Mouse (Mus musculus) neural tube, embryonic 12.5 days (tissue): ENCODE results near the gene Exosc5. TPM values are rescaled to one million over a fixed set of nuclear protein-coding genes. Genes with fewer than 3 reads are reported as not detected.

Experiments
- ATAC-seq: fragments of 200-750 bp; cut with Nextera tagmentation; 2 replicates; pipeline ENCODE4 v1.8.0; 2017; ENCODE audit warnings: low read depth, mild to moderate bottlenecking, moderate TSS enrichment, moderate library complexity; ENCODE audit not compliant: low FRiP score
- H3K27ac ChIP-seq: fragments of 300-500 bp; sonication (generic); 2 replicates; pipeline ENCODE4 v1.5.1; 2016
- H3K27me3 ChIP-seq: fragments of 300-500 bp; sonication (generic); replicated peaks from 2 replicates; pipeline ENCODE4 v1.6.1; 2016; ENCODE audit warnings: mild to moderate bottlenecking
- H3K36me3 ChIP-seq: fragments of 300-500 bp; sonication (generic); 2 replicates; pipeline ENCODE4 v1.6.1; 2016; ENCODE audit warnings: mild to moderate bottlenecking
- H3K4me1 ChIP-seq: fragments of 300-500 bp; sonication (generic); 2 replicates; pipeline ENCODE4 v1.6.1; 2016
- H3K4me2 ChIP-seq: fragments of 300-500 bp; sonication (generic); replicated peaks from 2 replicates; pipeline ENCODE4 v1.6.1; 2016; ENCODE audit warnings: mild to moderate bottlenecking
- H3K4me3 ChIP-seq: fragments of 300-500 bp; sonication (generic); 2 replicates; pipeline ENCODE4 v1.5.1; 2016
- H3K9ac ChIP-seq: fragments of 300-500 bp; sonication (generic); 2 replicates; pipeline ENCODE4 v1.6.1; 2016; ENCODE audit warnings: mild to moderate bottlenecking
- H3K9me3 ChIP-seq: fragments of 300-500 bp; sonication (generic); 2 replicates; pipeline ENCODE4 v1.6.1; 2016; ENCODE audit warnings: mild to moderate bottlenecking
- WGBS: fragments of 180-500 bp; shearing (Covaris S2); methylation state at CpG from one replicate; pipeline ENCODE4 v1.1.7; 2016; 5-methylcytosine and 5-hydroxymethylcytosine counted together
- polyA plus RNA-seq: library from polyadenylated mRNA; unstranded; fragments of >200 nt; fragmentation: Nextera tagmentation; extraction: Ambion mirVana; gene quantifications from 2 replicates; pipeline ENCODE4 v1.2.1, GENCODE M21; 2016

Exosc5 gene
- polyA plus RNA-seq, 1 experiment from 2014 or later: 55.2 TPM

GRCm38 (mm10) chr7:25671686-25672085 lies 12.7 kb downstream of the Exosc5 start:
- Histone ChIP-seq H3K9me3 (no peaks in the 10 kb centered on the region), H3K9ac (no peak overlapping the region), H3K4me1 (no peaks in the 10 kb centered on the region), H3K36me3 (peaks cover 21% of the 10 kb centered on the region), H3K27ac (no peak overlapping the region), H3K4me2 (no peak overlapping the region), H3K27me3 (peaks cover 33% of the 10 kb centered on the region), H3K4me3 (no peak overlapping the region)
- no peak for ATAC-seq
- 84% methylated on average over 2 of the region's 2 CpGs for WGBS

GRCm38 (mm10) chr7:25672442-25672841 lies 13.5 kb downstream of the Exosc5 start:
- H3K4me3 ChIP-seq: no peak overlapping the region
- no peak overlapping the region for H3K27ac ChIP-seq
- peaks cover 33% of the 10 kb centered on the region for H3K27me3 ChIP-seq
- 50% methylated on average over 4 of the region's 4 CpGs for WGBS
- no peak for ATAC-seq
- H3K36me3 ChIP-seq: peaks cover 21% of the 10 kb centered on the region
- no peaks in the 10 kb centered on the region for H3K4me1 ChIP-seq
- H3K9me3 ChIP-seq: no peaks in the 10 kb centered on the region
- H3K9ac ChIP-seq: no peak overlapping the region
- H3K4me2 ChIP-seq: no peak overlapping the region

GRCm38 (mm10) chr7:25674297-25674696 lies 15.3 kb downstream of the Exosc5 start:
- peaks cover 4% of the 10 kb centered on the region for H3K36me3 ChIP-seq
- H3K4me3 ChIP-seq: peak overlapping the region; percentile 19; the same call in 1 of the 2 replicates
- no peaks in the 10 kb centered on the region for H3K9me3 ChIP-seq
- peak overlapping the region; percentile 56 for H3K4me2 ChIP-seq
- WGBS: 23% methylated on average over 9 of the region's 9 CpGs
- no peak for ATAC-seq
- no peak overlapping the region for H3K27ac ChIP-seq
- H3K4me1 ChIP-seq: no peaks in the 10 kb centered on the region
- peak overlapping the region; percentile 44; the same call in 1 of the 2 replicates for H3K9ac ChIP-seq
- peaks cover 33% of the 10 kb centered on the region for H3K27me3 ChIP-seq

- H3K9ac ChIP-seq: peak within 1 kb of the TSS; percentile 44; the same call in 1 of the 2 replicates
- no peak within 1 kb of the TSS for H3K27ac ChIP-seq
- peak within 1 kb of the TSS; percentile 56 for H3K4me2 ChIP-seq
- 0 out of 2 replicates have a peak, but pooled peaks cover under 1% of the 10 kb centered on the region for H3K4me1 ChIP-seq
- H3K4me3 ChIP-seq: peak within 1 kb of the TSS; percentile 19
- 1% methylated on average over 29 of the region's 29 CpGs for WGBS
- H3K27me3 ChIP-seq: peaks cover 33% of the 10 kb centered on the region
- no peaks in the 10 kb centered on the region for H3K9me3 ChIP-seq
- ATAC-seq: peak; percentile 41
- H3K36me3 ChIP-seq: no peaks in the 10 kb centered on the region
Observed at GRCm38 (mm10) chr7:25674719-25675300, 15.8 kb downstream of the Exosc5 start, which contains the start of gene Tmem91. Gene Tmem91 (minus strand): TSS chr7:25675166.

- no peak for ATAC-seq
- WGBS: 42% methylated on average over 6 of the region's 6 CpGs
- H3K9me3 ChIP-seq: no peaks in the 10 kb centered on the region
- 0 out of 2 replicates have a peak, but pooled peaks cover 6% of the 10 kb centered on the region for H3K4me1 ChIP-seq
- H3K9ac ChIP-seq: no peak overlapping the region
- H3K36me3 ChIP-seq: no peaks in the 10 kb centered on the region
- peaks cover 33% of the 10 kb centered on the region for H3K27me3 ChIP-seq
- no peak overlapping the region for H3K4me3 ChIP-seq
- peak overlapping the region; percentile 56 for H3K4me2 ChIP-seq
- H3K27ac ChIP-seq: no peak overlapping the region
Observed at GRCm38 (mm10) chr7:25675405-25675804, 16.4 kb downstream of the Exosc5 start.

GRCm38 (mm10) chr7:25676085-25676781 lies 17.3 kb downstream of the Exosc5 start:
- no peak overlapping the region for H3K4me2 ChIP-seq
- H3K27me3 ChIP-seq: peaks cover 33% of the 10 kb centered on the region
- WGBS: 63% methylated on average over 15 of the region's 15 CpGs
- H3K27ac ChIP-seq: no peak overlapping the region
- no peaks in the 10 kb centered on the region for H3K9me3 ChIP-seq
- H3K36me3 ChIP-seq: no peaks in the 10 kb centered on the region
- no peak overlapping the region for H3K4me3 ChIP-seq
- no peak for ATAC-seq
- no peak overlapping the region for H3K9ac ChIP-seq
- H3K4me1 ChIP-seq: peaks cover 7% of the 10 kb centered on the region; the same call in 1 of the 2 replicates

GRCm38 (mm10) chr7:25677013-25677412 lies 18.0 kb downstream of the Exosc5 start:
- Histone ChIP-seq H3K27ac (peak overlapping the region; percentile 22; the same call in 1 of the 2 replicates), H3K4me1 (peaks cover 10% of the 10 kb centered on the region; the same call in 1 of the 2 replicates), H3K4me2 (no peak overlapping the region), H3K4me3 (no peak overlapping the region), H3K36me3 (no peaks in the 10 kb centered on the region), H3K9ac (no peak overlapping the region), H3K27me3 (peaks cover 33% of the 10 kb centered on the region), H3K9me3 (no peaks in the 10 kb centered on the region)
- WGBS: 88% methylated on average over 7 of the region's 7 CpGs
- ATAC-seq: no peak

GRCm38 (mm10) chr7:25679971-25680370 lies 21.0 kb downstream of the Exosc5 start:
- Histone ChIP-seq H3K27ac (no peak overlapping the region), H3K9ac (0 out of 2 replicates have a peak overlapping the region, but pooled peaks have one; percentile 30), H3K4me3 (0 out of 2 replicates have a peak overlapping the region, but pooled peaks have one; percentile 48), H3K4me2 (peak overlapping the region; percentile 57), H3K27me3 (peaks cover 9% of the 10 kb centered on the region), H3K9me3 (no peaks in the 10 kb centered on the region), H3K4me1 (peaks cover 10% of the 10 kb centered on the region; the same call in 1 of the 2 replicates), H3K36me3 (no peaks in the 10 kb centered on the region)
- 11% methylated on average over 6 of the region's 6 CpGs for WGBS
- no peak for ATAC-seq

GRCm38 (mm10) chr7:25680514-25681258 lies 21.7 kb downstream of the Exosc5 start, which contains the start of gene B9d2:
Gene B9d2 (plus strand): TSS chr7:25680780.
- H3K27ac ChIP-seq: peak within 1 kb of the TSS; percentile 75
- WGBS: under 1% methylated on average over 46 of the region's 46 CpGs
- peaks cover 10% of the 10 kb centered on the region; the same call in 1 of the 2 replicates for H3K4me1 ChIP-seq
- peak within 1 kb of the TSS; percentile 52 for H3K9ac ChIP-seq
- H3K4me2 ChIP-seq: peak within 1 kb of the TSS; percentile 57
- peaks cover 9% of the 10 kb centered on the region for H3K27me3 ChIP-seq
- no peaks in the 10 kb centered on the region for H3K36me3 ChIP-seq
- H3K9me3 ChIP-seq: no peaks in the 10 kb centered on the region
- peak; percentile 94 for ATAC-seq
- H3K4me3 ChIP-seq: peak within 1 kb of the TSS; percentile 48

GRCm38 (mm10) chr7:25681341-25682231 lies 22.6 kb downstream of the Exosc5 start:
- Histone ChIP-seq H3K4me1 (peaks cover 15% of the 10 kb centered on the region), H3K27ac (no peak overlapping the region), H3K4me2 (peak overlapping the region; percentile 57), H3K9ac (no peak overlapping the region), H3K4me3 (peak overlapping the region; percentile 48; the same call in 1 of the 2 replicates), H3K9me3 (no peaks in the 10 kb centered on the region), H3K27me3 (peaks cover 16% of the 10 kb centered on the region), H3K36me3 (no peaks in the 10 kb centered on the region)
- WGBS: 65% methylated on average over 15 of the region's 15 CpGs
- ATAC-seq: peak; percentile 19

- no peak overlapping the region for H3K27ac ChIP-seq
- H3K4me2 ChIP-seq: no peak overlapping the region
- H3K4me3 ChIP-seq: no peak overlapping the region
- H3K27me3 ChIP-seq: peaks cover 37% of the 10 kb centered on the region
- H3K9ac ChIP-seq: no peak overlapping the region
- H3K4me1 ChIP-seq: peaks cover 34% of the 10 kb centered on the region
- no peaks in the 10 kb centered on the region for H3K36me3 ChIP-seq
- ATAC-seq: no peak
- 68% methylated on average over 7 of the region's 7 CpGs for WGBS
- H3K9me3 ChIP-seq: no peaks in the 10 kb centered on the region
Observed at GRCm38 (mm10) chr7:25683474-25684180, 24.7 kb downstream of the Exosc5 start.
